ENCODE assay signal across 8 mouse cellular contexts in genomic region chr8:117465250-117465649, GRCm38 (mm10). TPM values are rescaled to one million over a fixed set of nuclear protein-coding genes. Genes with fewer than 3 reads are reported as not detected.
DNase-seq lines count a peak whose midpoint lies in the region; ATAC-seq and TF ChIP-seq lines count a peak whose summit lies in the region.

No protein-coding gene starts in this region.

- peaks cover 4 to 8% of the 10 kb centered on the region in 2 experiments; a peak in 1 of 4 replicates for H3K4me1 ChIP-seq in MEL (ENCODE audit: control insufficient read depth in 1 of 2, insufficient read depth in 2 of 2, low read length in 2 of 2)
- H3K4me1 ChIP-seq in liver, adult 2 months (ENCODE audit: control insufficient read depth, insufficient read depth, low read length), result no peaks in the 10 kb centered on the region
- H3K4me1 ChIP-seq in midbrain, postnatal 0 days (ENCODE audit: insufficient read depth, low read length), result no peaks in the 10 kb centered on the region
- H3K4me1 ChIP-seq in stomach, embryonic 16.5 days (ENCODE audit: control insufficient read depth, insufficient read depth, low read length), result peaks cover 7% of the 10 kb centered on the region

- no peak overlapping the region for H3K4me2 ChIP-seq in midbrain, postnatal 0 days (ENCODE audit: low read depth, low read length, poor library complexity, severe bottlenecking)
- no peak overlapping the region for H3K4me2 ChIP-seq in stomach, embryonic 16.5 days (ENCODE audit: low read depth, low read length)

- peak; percentile 41 for DNase-seq in 3134 (ENCODE audit: extremely low read depth, insufficient read length, low spot score)
- peak; percentile 90 for DNase-seq in MEL (ENCODE audit: low read depth, low spot score)
- peak; percentile 58 to 60 for DNase-seq in cerebellum, adult 18-20 months
- DNase-seq in forelimb bud, embryonic 11.5 days (ENCODE audit: low read depth, low spot score), result peak; percentile 76
- peak; percentile 82 for DNase-seq in kidney, adult 9 months
- peak; percentile 75 for DNase-seq in liver, adult 2 months (ENCODE audit: extremely low read depth, low read depth, low spot score)
- DNase-seq in midbrain, postnatal 0 days (ENCODE audit: low spot score), result peak; percentile 96

- 0 out of 4 replicates have a peak, but pooled peaks of 1 of the 2 experiments have one; percentile 12 for TF ChIP-seq EP300 in MEL (IDR thresholded peaks at IDR 0.05; ENCODE audit: low read depth in 1 of 2, low read length in 2 of 2)

- no peaks in the 10 kb centered on the region for H3K79me2 ChIP-seq in MEL (ENCODE audit: control insufficient read depth, insufficient read depth, low read length, poor library complexity)
- H3K79me2 ChIP-seq in liver, adult 2 months (ENCODE audit: control insufficient read depth, insufficient read depth, low read length), result no peaks in the 10 kb centered on the region

- no peak overlapping the region for H3K27ac ChIP-seq in MEL (ENCODE audit: control insufficient read depth, low read depth, low read length)
- no peak overlapping the region for H3K27ac ChIP-seq in liver, adult 2 months (replicated peaks; ENCODE audit: insufficient read depth, low read depth, low read length)
- no peak overlapping the region; the same call in 1 of the 2 replicates for H3K27ac ChIP-seq in midbrain, postnatal 0 days (ENCODE audit: low read depth, low read length)
- no peak overlapping the region for H3K27ac ChIP-seq in stomach, embryonic 16.5 days (ENCODE audit: low read length)

- peak; percentile 93 for TF ChIP-seq RAD21 in MEL (IDR thresholded peaks at IDR 0.05; ENCODE audit: low read depth, low read length)

- H3K36me3 ChIP-seq in MEL (ENCODE audit: control insufficient read depth in 1 of 2, insufficient read depth in 2 of 2, low read length in 2 of 2), result no peaks in the 10 kb centered on the region
- H3K36me3 ChIP-seq in liver, adult 2 months (ENCODE audit: control insufficient read depth, insufficient read depth, low read length), result no peaks in the 10 kb centered on the region
- no peaks in the 10 kb centered on the region for H3K36me3 ChIP-seq in midbrain, postnatal 0 days (ENCODE audit: insufficient read depth, low read length)
- no peaks in the 10 kb centered on the region for H3K36me3 ChIP-seq in stomach, embryonic 16.5 days (ENCODE audit: control insufficient read depth, insufficient read depth, low read length)

- no peak for TF ChIP-seq POLR2A in MEL (IDR thresholded peaks at IDR 0.05; ENCODE audit: control insufficient read depth in 1 of 2, insufficient read depth in 1 of 2, low read depth in 1 of 2, low read length in 2 of 2, poor library complexity in 1 of 2)
- TF ChIP-seq POLR2A in liver, adult 2 months (IDR thresholded peaks at IDR 0.05; ENCODE audit: extremely low read depth, insufficient read depth, low read length), result no peak

- H3K9ac ChIP-seq in MEL (ENCODE audit: control insufficient read depth, low read depth, low read length, poor library complexity, severe bottlenecking), result no peak overlapping the region
- no peak overlapping the region for H3K9ac ChIP-seq in liver, adult 2 months (ENCODE audit: low read depth, low read length)
- no peak overlapping the region for H3K9ac ChIP-seq in midbrain, postnatal 0 days (replicated peaks; ENCODE audit: low read length, poor library complexity, severe bottlenecking)
- H3K9ac ChIP-seq in stomach, embryonic 16.5 days (ENCODE audit: low read length), result no peak overlapping the region

- no peak overlapping the region for H3K4me3 ChIP-seq in MEL (ENCODE audit: control insufficient read depth in 1 of 2, insufficient read depth in 1 of 2, low read depth in 2 of 2, low read length in 2 of 2)
- no peak overlapping the region for H3K4me3 ChIP-seq in liver, adult 2 months (ENCODE audit: insufficient read depth, low read depth, low read length)
- H3K4me3 ChIP-seq in midbrain, postnatal 0 days (ENCODE audit: low read depth, low read length), result no peak overlapping the region
- no peak overlapping the region for H3K4me3 ChIP-seq in stomach, embryonic 16.5 days (replicated peaks; ENCODE audit: low read length)

- peak; percentile 63 to 100 (median 73) for TF ChIP-seq CTCF in MEL (IDR thresholded peaks at IDR 0.05 in 2 of 3, conservative IDR thresholded peaks at IDR 0.05 in 1 of 3; ENCODE audit: control insufficient read depth in 1 of 3, insufficient read depth in 1 of 3, low read depth in 2 of 3, low read length in 3 of 3, poor library complexity in 1 of 3, severe bottlenecking in 1 of 3)
- TF ChIP-seq CTCF in liver, adult 2 months (IDR thresholded peaks at IDR 0.05; ENCODE audit: low read depth, low read length), result peak; percentile 74
- peak; percentile 96 for TF ChIP-seq CTCF in midbrain, postnatal 0 days (IDR thresholded peaks at IDR 0.05)

- 22% methylated on average over 5 of the region's 5 CpGs for WGBS in liver, adult 2 months
- WGBS in midbrain, postnatal 0 days, result 27% methylated on average over 5 of the region's 5 CpGs
- WGBS in stomach, embryonic 16.5 days, result 27% methylated on average over 5 of the region's 5 CpGs

- ATAC-seq in midbrain, postnatal 0 days (ENCODE audit: low FRiP score), result peak; percentile 52; the same call in 1 of the 2 replicates
- ATAC-seq in stomach, embryonic 16.5 days (ENCODE audit: insufficient read depth, low FRiP score), result peak; percentile 58; the same call in 1 of the 2 replicates

- no peaks in the 10 kb centered on the region for H3K9me3 ChIP-seq in MEL (replicated peaks; ENCODE audit: insufficient read depth, low read length)
- no peaks in the 10 kb centered on the region for H3K9me3 ChIP-seq in midbrain, postnatal 0 days (ENCODE audit: low read length)
- H3K9me3 ChIP-seq in stomach, embryonic 16.5 days (replicated peaks; ENCODE audit: control insufficient read depth, low read length), result no peaks in the 10 kb centered on the region

- no peaks in the 10 kb centered on the region for H3K27me3 ChIP-seq in MEL (ENCODE audit: control insufficient read depth in 1 of 2, insufficient read depth in 2 of 2, low read length in 2 of 2)
- H3K27me3 ChIP-seq in liver, adult 2 months (ENCODE audit: control insufficient read depth, insufficient read depth, low read length), result peaks cover 3% of the 10 kb centered on the region; the same call in 1 of the 2 replicates
- no peaks in the 10 kb centered on the region for H3K27me3 ChIP-seq in midbrain, postnatal 0 days (ENCODE audit: insufficient read depth, low read length)
- no peaks in the 10 kb centered on the region for H3K27me3 ChIP-seq in stomach, embryonic 16.5 days (ENCODE audit: control insufficient read depth, insufficient read depth, low read length)

TF ChIP-seq in MEL, 35 proteins besides CTCF, POLR2A, EP300 and RAD21 (continues in another document):
- TF ChIP-seq JUND (IDR thresholded peaks at IDR 0.05; ENCODE audit: low read depth, low read length) (no peak), POLR2AphosphoS5 (IDR thresholded peaks at IDR 0.05; ENCODE audit: borderline replicate concordance, low read depth, low read length) (no peak), NRF1 (IDR thresholded peaks at IDR 0.05; ENCODE audit: insufficient read depth, low read depth, low read length, poor library complexity, severe bottlenecking) (no peak), TCF12 (IDR thresholded peaks at IDR 0.05; ENCODE audit: low read depth, low read length) (0 out of 2 replicates have a peak, but pooled peaks have one; percentile 13), GATA1 (IDR thresholded peaks at IDR 0.05; ENCODE audit: low read depth, low read length) (0 out of 2 replicates have a peak, but pooled peaks have one; percentile 30), MYC (IDR thresholded peaks at IDR 0.05; ENCODE audit: low read depth, low read length) (no peak), CHD2 (IDR thresholded peaks at IDR 0.05; ENCODE audit: low read length) (no peak), SMC3 (IDR thresholded peaks at IDR 0.05; ENCODE audit: low read depth, low read length) (peak; percentile 98), POLR2AphosphoS2 (IDR thresholded peaks at IDR 0.05; ENCODE audit: low read length) (no peak), BHLHE40 (IDR thresholded peaks at IDR 0.05; ENCODE audit: borderline replicate concordance, low read depth, low read length) (no peak), ELF1 (IDR thresholded peaks at IDR 0.05; ENCODE audit: low read depth, low read length) (peak; percentile 71), ZKSCAN1 (IDR thresholded peaks at IDR 0.05; ENCODE audit: low read depth, low read length) (no peak), CHD1 (IDR thresholded peaks at IDR 0.05; ENCODE audit: low read depth, low read length) (no peak), ETS1 (IDR thresholded peaks at IDR 0.05; ENCODE audit: low read depth, low read length) (no peak), TAL1 (IDR thresholded peaks at IDR 0.05; ENCODE audit: low read length) (no peak), ZC3H11A (IDR thresholded peaks at IDR 0.05; ENCODE audit: low read depth, low read length) (peak; percentile 98), TBP (IDR thresholded peaks at IDR 0.05; ENCODE audit: low read depth, low read length) (no peak), ZNF384 (IDR thresholded peaks at IDR 0.05; ENCODE audit: low read depth, low read length) (0 out of 2 replicates have a peak, but pooled peaks have one; percentile 31), UBTF (IDR thresholded peaks at IDR 0.05; ENCODE audit: borderline replicate concordance, insufficient read depth, low read depth, low read length) (no peak), SIN3A (IDR thresholded peaks at IDR 0.05; ENCODE audit: low read length) (peak; percentile 80), MAZ (IDR thresholded peaks at IDR 0.05; ENCODE audit: low read depth, low read length) (peak; percentile 15; the same call in 1 of the 2 replicates), E2F4 (IDR thresholded peaks at IDR 0.05; ENCODE audit: borderline replicate concordance, low read depth, low read length) (no peak), GABPA (IDR thresholded peaks at IDR 0.05; ENCODE audit: low read depth, low read length) (no peak), USF1 (IDR thresholded peaks at IDR 0.05; ENCODE audit: low read depth, low read length) (no peak), MAX (IDR thresholded peaks at IDR 0.05; ENCODE audit: low read length) (peak; percentile 54), MAFK (IDR thresholded peaks at IDR 0.05; ENCODE audit: borderline replicate concordance, low read depth, low read length) (no peak), MYB (IDR thresholded peaks at IDR 0.05; ENCODE audit: low read depth, low read length) (peak; percentile 19; the same call in 1 of the 2 replicates)

RNA-seq across cellular contexts. Expression of gene Plcg2, which starts 32.8 kb away (rescaled TPM):
- 19.0 and 21.0 TPM in 2 replicates for total RNA-seq in MEL (2012; rRNA removed)
- 10 to 100 TPM; 23.3 to 78.7 TPM for polyA plus RNA-seq in MEL (2012; ENCODE audit: insufficient read depth in 1 of 2, insufficient read length in 2 of 2, low read depth in 1 of 2, low replicate concordance in 2 of 2, missing spikeins in 1 of 2)
- total RNA-seq in liver, adult 2 months (2014; rRNA removed), result 1.8 and 2.1 TPM in 2 replicates
- polyA plus RNA-seq in liver, adult 2 months (2012; rRNA removed), result 0.42 and 0.95 TPM in 2 replicates
- 2.4 and 2.6 TPM in 2 replicates for total RNA-seq in midbrain, postnatal 0 days (2014; rRNA removed)
- polyA plus RNA-seq in midbrain, postnatal 0 days (2015; fragmentation: Nextera tagmentation; extraction: Ambion mirVana), result 1.5 and 1.9 TPM in 2 replicates
- polyA plus RNA-seq in stomach, embryonic 16.5 days (2015; fragmentation: Nextera tagmentation; extraction: Ambion mirVana), result 4.6 and 5.2 TPM in 2 replicates

Comparison
In these comparisons a context has a peak if more than half of its experiments do, and no peak if none do; other contexts are left out.
1. DNase-seq: peak in every context shown above with its lines; median percentile 96 in midbrain, postnatal 0 days; 90 in MEL; 82 in kidney, adult 9 months; 76 in forelimb bud, embryonic 11.5 days; 75 in liver, adult 2 months; 59 in cerebellum, adult 18-20 months; 41 in 3134.